Mouse (Mus musculus) liver, embryonic 14.5 days (tissue): ENCODE results near the gene D630003M21Rik.
A peak's percentile ranks its signal among the peaks of the same experiment; 100 is the strongest.

Experiments used
- CTCF ChIP-seq: IDR thresholded peaks from 2 replicates; pipeline ENCODE4 v1.5.1; 2016; ENCODE audit warnings: antibody characterized with exemption, low read depth, control low read depth
- EP300 ChIP-seq: IDR thresholded peaks from 2 replicates; pipeline ENCODE4 v1.6.1; 2016; ENCODE audit warnings: antibody characterized with exemption, low read depth

GRCm38 (mm10) chr2:158211764-158212471 is 17.1 kb downstream of the D630003M21Rik start:
- TF ChIP-seq CTCF (peak; percentile 68), EP300 (no peak)
